Mouse (Mus musculus): ENCODE results near the gene Cpxm1. TPM values are rescaled to one million over a fixed set of nuclear protein-coding genes. Genes with fewer than 3 reads are reported as not detected.

The Cpxm1 gene
- polyA plus RNA-seq, 1 experiment from 2014 or later, result 26.2 TPM

- H3K4me3 ChIP-seq (ENCODE audit: control insufficient read depth in 1 of 2, insufficient read depth in 1 of 2, low read depth in 1 of 2, low read length in 2 of 2), result no peak overlapping the region
- peaks cover 13% of the 10 kb centered on the region for H3K36me3 ChIP-seq (ENCODE audit: control insufficient read depth, insufficient read depth, low read length)
- H3K4me1 ChIP-seq (ENCODE audit: control insufficient read depth in 2 of 2, insufficient read depth in 2 of 2, low read length in 2 of 2), result peaks cover 0 to 3% of the 10 kb centered on the region in 2 experiments; a peak in 1 of 4 replicates
- H3K9ac ChIP-seq (ENCODE audit: low read length), result no peak overlapping the region
- no peak overlapping the region for H3K4me2 ChIP-seq (ENCODE audit: low read length)
- no peaks in the 10 kb centered on the region for H3K27me3 ChIP-seq (ENCODE audit: control insufficient read depth, insufficient read depth, low read length)
- H3K27ac ChIP-seq (replicated peaks in 1 of 2; ENCODE audit: control insufficient read depth in 1 of 2, insufficient read depth in 1 of 2, low read depth in 2 of 2, low read length in 2 of 2), result no peak overlapping the region
- H3K9me3 ChIP-seq (ENCODE audit: control insufficient read depth, low read length), result no peaks in the 10 kb centered on the region
- 68% methylated on average over 3 of the region's 3 CpGs for WGBS
- no peak for ATAC-seq (ENCODE audit: insufficient number of reproducible peaks, insufficient read depth, low FRiP score, low read depth)
Measured at GRCm38 (mm10) chr2:130430484-130430883, 33.1 kb upstream of the Cpxm1 start.

- no peak overlapping the region for H3K27ac ChIP-seq (replicated peaks in 1 of 2; ENCODE audit: control insufficient read depth in 1 of 2, insufficient read depth in 1 of 2, low read depth in 2 of 2, low read length in 2 of 2)
- H3K9me3 ChIP-seq (ENCODE audit: control insufficient read depth, low read length), result no peaks in the 10 kb centered on the region
- WGBS, result 46% methylated on average over 2 of the region's 2 CpGs
- peaks cover 2 to 9% of the 10 kb centered on the region in 2 experiments for H3K4me1 ChIP-seq (ENCODE audit: control insufficient read depth in 2 of 2, insufficient read depth in 2 of 2, low read length in 2 of 2)
- peaks cover 13% of the 10 kb centered on the region for H3K36me3 ChIP-seq (ENCODE audit: control insufficient read depth, insufficient read depth, low read length)
- H3K4me3 ChIP-seq (ENCODE audit: control insufficient read depth in 1 of 2, insufficient read depth in 1 of 2, low read depth in 1 of 2, low read length in 2 of 2), result no peak overlapping the region
- ATAC-seq (ENCODE audit: insufficient number of reproducible peaks, insufficient read depth, low FRiP score, low read depth), result no peak
- no peaks in the 10 kb centered on the region for H3K27me3 ChIP-seq (ENCODE audit: control insufficient read depth, insufficient read depth, low read length)
- no peak overlapping the region for H3K9ac ChIP-seq (ENCODE audit: low read length)
- H3K4me2 ChIP-seq (ENCODE audit: low read length), result no peak overlapping the region
Measured at GRCm38 (mm10) chr2:130429851-130430250, 32.5 kb upstream of the Cpxm1 start.

DNA sequence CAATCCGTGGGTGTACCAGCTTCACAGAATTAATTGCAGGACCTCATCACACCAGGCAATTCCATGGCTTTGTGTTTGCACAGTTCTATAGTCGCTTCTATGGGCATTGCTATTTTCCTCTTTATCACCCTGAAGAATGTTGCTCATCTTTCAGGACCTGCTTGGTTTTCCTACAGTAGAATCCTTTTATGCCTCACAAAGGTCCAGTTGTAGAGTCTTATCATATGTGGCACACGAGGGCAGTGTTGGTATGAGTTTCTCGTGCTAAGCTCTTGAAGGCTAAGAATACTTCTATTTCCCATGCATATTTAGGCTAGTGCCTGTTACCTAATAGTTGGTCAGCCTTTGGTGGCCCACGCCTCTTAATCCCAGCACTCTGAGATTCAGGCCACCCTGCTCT lies 27.7 kb upstream of the Cpxm1 start:
- no peaks in the 10 kb centered on the region for H3K9me3 ChIP-seq (ENCODE audit: control insufficient read depth, low read length)
- peaks cover 9% of the 10 kb centered on the region for H3K36me3 ChIP-seq (ENCODE audit: control insufficient read depth, insufficient read depth, low read length)
- H3K4me1 ChIP-seq (ENCODE audit: control insufficient read depth in 2 of 2, insufficient read depth in 2 of 2, low read length in 2 of 2), result peaks cover 6 to 16% of the 10 kb centered on the region in 2 experiments
- WGBS, result 22% methylated on average over 5 of the region's 5 CpGs
- H3K4me3 ChIP-seq (ENCODE audit: control insufficient read depth in 1 of 2, insufficient read depth in 1 of 2, low read depth in 1 of 2, low read length in 2 of 2), result peak overlapping the region; percentile 67 to 90
- peak overlapping the region in 1 of 2 experiments; percentile 86; a peak in 2 of 4 replicates for H3K27ac ChIP-seq (replicated peaks in 1 of 2; ENCODE audit: control insufficient read depth in 1 of 2, insufficient read depth in 1 of 2, low read depth in 2 of 2, low read length in 2 of 2)
- ATAC-seq (ENCODE audit: insufficient number of reproducible peaks, insufficient read depth, low FRiP score, low read depth), result no peak
- H3K4me2 ChIP-seq (ENCODE audit: low read length), result peak overlapping the region; percentile 97
- no peaks in the 10 kb centered on the region for H3K27me3 ChIP-seq (ENCODE audit: control insufficient read depth, insufficient read depth, low read length)
- H3K9ac ChIP-seq (ENCODE audit: low read length), result peak overlapping the region; percentile 89

DNA sequence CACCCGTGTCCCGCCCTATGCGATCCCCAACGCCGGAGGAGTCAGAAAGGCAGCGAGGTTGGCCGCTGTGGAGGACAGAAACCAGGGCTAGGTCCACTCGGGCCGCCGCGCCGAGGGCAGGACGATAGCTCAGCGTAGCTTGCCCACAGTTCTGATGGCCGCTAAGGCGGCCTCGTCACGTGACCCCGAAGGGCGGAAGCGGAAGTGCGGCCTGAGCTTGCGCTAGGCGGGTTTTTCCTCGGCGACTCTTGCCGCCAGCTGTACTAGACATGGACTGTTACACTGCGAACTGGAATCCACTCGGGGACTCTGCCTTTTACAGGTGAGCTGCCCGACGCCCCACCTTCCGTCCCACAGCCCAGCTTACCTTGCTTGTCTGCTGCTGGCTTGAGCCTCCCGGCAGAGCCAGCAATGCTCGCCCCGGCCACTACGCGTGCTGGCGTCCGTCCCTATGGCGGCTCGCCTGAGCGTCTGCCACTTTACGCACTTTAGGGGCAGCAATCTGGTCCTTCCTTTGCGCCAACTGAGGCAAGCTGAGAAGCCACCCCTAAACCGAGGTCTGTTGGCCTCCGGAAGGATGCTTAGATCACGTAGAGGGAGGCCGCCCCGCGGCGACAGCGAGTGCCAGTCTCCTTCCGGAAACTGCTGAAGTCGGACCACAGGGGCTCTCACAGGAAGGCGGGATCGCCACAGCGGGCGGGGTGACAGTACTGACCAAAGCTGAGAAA lies 26.9 kb upstream of the Cpxm1 start, which contains the start of the genes Vps16 and Pced1a:
TSS of gene Vps16 (plus strand) at position 214 of the 728 bp plus-strand sequence.
TSS of gene Pced1a (minus strand) at position 576 of the 728 bp plus-strand sequence.
- Histone ChIP-seq H3K36me3 (ENCODE audit: control insufficient read depth, insufficient read depth, low read length) (peaks cover 10% of the 10 kb centered on the region), H3K4me1 (ENCODE audit: control insufficient read depth in 2 of 2, insufficient read depth in 2 of 2, low read length in 2 of 2) (peaks cover 6 to 14% of the 10 kb centered on the region in 2 experiments), H3K27me3 (ENCODE audit: control insufficient read depth, insufficient read depth, low read length) (no peaks in the 10 kb centered on the region), H3K4me3 (ENCODE audit: control insufficient read depth in 1 of 2, insufficient read depth in 1 of 2, low read depth in 1 of 2, low read length in 2 of 2) (peak within 1 kb of the TSS; percentile 67 to 90), H3K9ac (ENCODE audit: low read length) (peak within 1 kb of the TSS; percentile 89), H3K4me2 (ENCODE audit: low read length) (peak within 1 kb of the TSS; percentile 97), H3K27ac (replicated peaks in 1 of 2; ENCODE audit: control insufficient read depth in 1 of 2, insufficient read depth in 1 of 2, low read depth in 2 of 2, low read length in 2 of 2) (peak within 1 kb of the TSS; percentile 78 to 86), H3K9me3 (ENCODE audit: control insufficient read depth, low read length) (no peaks in the 10 kb centered on the region)
- ATAC-seq (ENCODE audit: insufficient number of reproducible peaks, insufficient read depth, low FRiP score, low read depth), result peak; percentile 91
- WGBS, result under 1% methylated on average over 58 of the region's 58 CpGs

- WGBS, result 12% methylated on average over 49 of the region's 49 CpGs
- ATAC-seq (ENCODE audit: insufficient number of reproducible peaks, insufficient read depth, low FRiP score, low read depth), result peak; percentile 58
Measured at GRCm38 (mm10) chr2:130423397-130424125, 26.2 kb upstream of the Cpxm1 start.

GRCm38 (mm10) chr2:130421781-130422620 lies 24.6 kb upstream of the Cpxm1 start:
- Histone ChIP-seq H3K4me1 (ENCODE audit: control insufficient read depth in 2 of 2, insufficient read depth in 2 of 2, low read length in 2 of 2) (peaks cover 6 to 14% of the 10 kb centered on the region in 2 experiments), H3K9me3 (ENCODE audit: control insufficient read depth, low read length) (no peaks in the 10 kb centered on the region), H3K27me3 (ENCODE audit: control insufficient read depth, insufficient read depth, low read length) (no peaks in the 10 kb centered on the region), H3K4me2 (ENCODE audit: low read length) (no peak overlapping the region), H3K27ac (replicated peaks in 1 of 2; ENCODE audit: control insufficient read depth in 1 of 2, insufficient read depth in 1 of 2, low read depth in 2 of 2, low read length in 2 of 2) (no peak overlapping the region), H3K4me3 (ENCODE audit: control insufficient read depth in 1 of 2, insufficient read depth in 1 of 2, low read depth in 1 of 2, low read length in 2 of 2) (no peak overlapping the region), H3K36me3 (ENCODE audit: control insufficient read depth, insufficient read depth, low read length) (peaks cover 15% of the 10 kb centered on the region), H3K9ac (ENCODE audit: low read length) (no peak overlapping the region)
- 94% methylated on average over 26 of the region's 26 CpGs for WGBS
- no peak for ATAC-seq (ENCODE audit: insufficient number of reproducible peaks, insufficient read depth, low FRiP score, low read depth)

More at GRCm38 (mm10) chr2:130423397-130424125, 26.2 kb upstream of the Cpxm1 start:
- Histone ChIP-seq H3K4me2 (ENCODE audit: low read length) (peak overlapping the region; percentile 97), H3K36me3 (ENCODE audit: control insufficient read depth, insufficient read depth, low read length) (peaks cover 17% of the 10 kb centered on the region), H3K27me3 (ENCODE audit: control insufficient read depth, insufficient read depth, low read length) (no peaks in the 10 kb centered on the region), H3K4me3 (ENCODE audit: control insufficient read depth in 1 of 2, insufficient read depth in 1 of 2, low read depth in 1 of 2, low read length in 2 of 2) (peak overlapping the region; percentile 67 to 90), H3K4me1 (ENCODE audit: control insufficient read depth in 2 of 2, insufficient read depth in 2 of 2, low read length in 2 of 2) (peaks cover 6 to 14% of the 10 kb centered on the region in 2 experiments), H3K27ac (replicated peaks in 1 of 2; ENCODE audit: control insufficient read depth in 1 of 2, insufficient read depth in 1 of 2, low read depth in 2 of 2, low read length in 2 of 2) (peak overlapping the region; percentile 78 to 86), H3K9ac (ENCODE audit: low read length) (peak overlapping the region; percentile 89), H3K9me3 (ENCODE audit: control insufficient read depth, low read length) (no peaks in the 10 kb centered on the region)
